Mouse (Mus musculus): ENCODE data around the gene Rab31. TPM values are rescaled to one million over a fixed set of nuclear protein-coding genes. Genes with fewer than 3 reads are reported as not detected.

Rab31 gene
- polyA plus RNA-seq, 1 experiment from 2014 or later: 28.3 TPM

DNA sequence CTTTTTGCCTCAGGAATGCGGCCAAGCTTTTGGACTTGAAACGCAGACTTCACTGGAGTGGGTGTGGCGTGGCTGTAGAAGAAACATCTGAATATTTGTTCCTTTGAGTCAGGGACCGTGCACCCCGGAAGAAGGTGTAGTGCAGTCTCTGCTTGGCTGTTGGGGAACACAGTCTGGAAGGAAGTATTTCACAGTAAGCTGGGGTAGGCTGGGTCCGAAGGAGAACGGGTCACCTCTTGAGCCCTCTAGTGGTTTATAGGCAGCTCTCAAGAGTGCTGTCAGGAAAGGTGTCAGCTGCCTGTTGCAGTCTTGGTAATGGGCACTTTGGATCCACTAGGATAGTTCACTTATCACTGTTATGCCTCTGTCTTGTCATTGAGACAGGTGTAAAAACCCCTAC, 13.7 kb upstream of the Rab31 start:
- no peaks in the 10 kb centered on the region for H3K27me3 ChIP-seq (ENCODE audit: control insufficient read depth, insufficient read depth, low read length)
- no peaks in the 10 kb centered on the region for H3K36me3 ChIP-seq (ENCODE audit: control insufficient read depth, insufficient read depth)
- no peak overlapping the region for H3K4me2 ChIP-seq (ENCODE audit: low read depth, low read length)
- 67% methylated on average over 7 of the region's 7 CpGs for WGBS
- no peak overlapping the region for H3K4me3 ChIP-seq (ENCODE audit: low read length)
- H3K9ac ChIP-seq (ENCODE audit: low read length): no peak overlapping the region
- no peaks in the 10 kb centered on the region for H3K9me3 ChIP-seq (replicated peaks; ENCODE audit: control insufficient read depth, low read length)
- H3K4me1 ChIP-seq (ENCODE audit: control insufficient read depth, insufficient read depth, low read length): peaks cover 22% of the 10 kb centered on the region
- no peak for ATAC-seq (replicated peaks; ENCODE audit: extremely low read depth, insufficient read depth, low FRiP score)
- no peak overlapping the region for H3K27ac ChIP-seq (ENCODE audit: low read length)

GRCm38 (mm10) chr17:65785707-65786106, 13.2 kb upstream of the Rab31 start:
- Histone ChIP-seq H3K4me3 (ENCODE audit: low read length) (no peak overlapping the region), H3K9ac (ENCODE audit: low read length) (no peak overlapping the region), H3K4me2 (ENCODE audit: low read depth, low read length) (no peak overlapping the region), H3K4me1 (ENCODE audit: control insufficient read depth, insufficient read depth, low read length) (peaks cover 20% of the 10 kb centered on the region), H3K27ac (ENCODE audit: low read length) (no peak overlapping the region), H3K27me3 (ENCODE audit: control insufficient read depth, insufficient read depth, low read length) (no peaks in the 10 kb centered on the region), H3K36me3 (ENCODE audit: control insufficient read depth, insufficient read depth) (no peaks in the 10 kb centered on the region), H3K9me3 (replicated peaks; ENCODE audit: control insufficient read depth, low read length) (no peaks in the 10 kb centered on the region)
- ATAC-seq (replicated peaks; ENCODE audit: extremely low read depth, insufficient read depth, low FRiP score): no peak

GRCm38 (mm10) chr17:65784610-65785140, 12.1 kb upstream of the Rab31 start:
- ATAC-seq (replicated peaks; ENCODE audit: extremely low read depth, insufficient read depth, low FRiP score): no peak
- no peaks in the 10 kb centered on the region for H3K9me3 ChIP-seq (replicated peaks; ENCODE audit: control insufficient read depth, low read length)
- peak overlapping the region; percentile 27 for H3K4me3 ChIP-seq (ENCODE audit: low read length)
- no peaks in the 10 kb centered on the region for H3K27me3 ChIP-seq (ENCODE audit: control insufficient read depth, insufficient read depth, low read length)
- peak overlapping the region; percentile 69 for H3K4me2 ChIP-seq (ENCODE audit: low read depth, low read length)
- H3K4me1 ChIP-seq (ENCODE audit: control insufficient read depth, insufficient read depth, low read length): peaks cover 20% of the 10 kb centered on the region
- H3K36me3 ChIP-seq (ENCODE audit: control insufficient read depth, insufficient read depth): no peaks in the 10 kb centered on the region
- H3K9ac ChIP-seq (ENCODE audit: low read length): peak overlapping the region; percentile 97
- WGBS: 57% methylated on average over 8 of the region's 8 CpGs
- H3K27ac ChIP-seq (ENCODE audit: low read length): 0 out of 2 replicates have a peak overlapping the region, but pooled peaks have one; percentile 24

- WGBS: under 1% methylated on average over 104 of the region's 135 CpGs
- H3K9me3 ChIP-seq (replicated peaks; ENCODE audit: control insufficient read depth, low read length): no peaks in the 10 kb centered on the region
- peak overlapping the region; percentile 86 for H3K4me3 ChIP-seq (ENCODE audit: low read length)
- peak overlapping the region; percentile 97 for H3K9ac ChIP-seq (ENCODE audit: low read length)
- H3K4me2 ChIP-seq (ENCODE audit: low read depth, low read length): peak overlapping the region; percentile 71
- peaks cover 15% of the 10 kb centered on the region for H3K4me1 ChIP-seq (ENCODE audit: control insufficient read depth, insufficient read depth, low read length)
- no peaks in the 10 kb centered on the region for H3K27me3 ChIP-seq (ENCODE audit: control insufficient read depth, insufficient read depth, low read length)
- H3K36me3 ChIP-seq (ENCODE audit: control insufficient read depth, insufficient read depth): no peaks in the 10 kb centered on the region
- peak overlapping the region; percentile 98 for H3K27ac ChIP-seq (ENCODE audit: low read length)
- ATAC-seq (replicated peaks; ENCODE audit: extremely low read depth, insufficient read depth, low FRiP score): peak; percentile 64
Measured at GRCm38 (mm10) chr17:65783182-65784161, 10.9 kb upstream of the Rab31 start.

- peak within 1 kb of the TSS; percentile 98 for H3K27ac ChIP-seq (ENCODE audit: low read length)
- peak within 1 kb of the TSS; percentile 97 for H3K9ac ChIP-seq (ENCODE audit: low read length)
- H3K4me3 ChIP-seq (ENCODE audit: low read length): peak within 1 kb of the TSS; percentile 86
- H3K4me2 ChIP-seq (ENCODE audit: low read depth, low read length): peak within 1 kb of the TSS; percentile 71
- no peaks in the 10 kb centered on the region for H3K36me3 ChIP-seq (ENCODE audit: control insufficient read depth, insufficient read depth)
- peak; percentile 84 for ATAC-seq (replicated peaks; ENCODE audit: extremely low read depth, insufficient read depth, low FRiP score)
- WGBS: under 1% methylated on average over 78 of the region's 81 CpGs
- H3K4me1 ChIP-seq (ENCODE audit: control insufficient read depth, insufficient read depth, low read length): peaks cover 12% of the 10 kb centered on the region
- H3K27me3 ChIP-seq (ENCODE audit: control insufficient read depth, insufficient read depth, low read length): no peaks in the 10 kb centered on the region
- no peaks in the 10 kb centered on the region for H3K9me3 ChIP-seq (replicated peaks; ENCODE audit: control insufficient read depth, low read length)
Measured at GRCm38 (mm10) chr17:65782551-65783141, 10.1 kb upstream of the Rab31 start, which contains the start of gene Ppp4r1. Gene Ppp4r1 (plus strand): TSS chr17:65782573.

DNA sequence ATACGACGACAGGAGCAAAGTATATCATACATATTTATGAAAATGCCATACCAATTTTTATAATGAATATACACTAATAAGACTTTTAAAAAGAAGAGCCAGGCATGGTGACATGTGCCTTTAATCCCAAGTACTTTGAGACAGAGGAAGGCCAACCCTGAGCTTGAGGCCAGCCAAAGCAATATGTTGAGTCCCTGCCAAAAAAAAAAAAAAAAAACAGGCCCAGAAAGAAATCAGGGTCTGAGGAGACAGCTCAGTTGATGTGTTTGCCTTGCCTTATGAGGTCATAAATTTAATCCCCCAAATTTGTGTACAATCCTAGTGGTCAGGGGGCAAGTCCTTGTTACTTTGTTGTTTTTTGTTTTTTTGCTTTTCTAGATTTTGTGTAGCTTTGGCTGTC, 8.4 kb upstream of the Rab31 start:
- H3K4me1 ChIP-seq (ENCODE audit: control insufficient read depth, insufficient read depth, low read length): peaks cover 8% of the 10 kb centered on the region
- no peak overlapping the region for H3K27ac ChIP-seq (ENCODE audit: low read length)
- no peaks in the 10 kb centered on the region for H3K27me3 ChIP-seq (ENCODE audit: control insufficient read depth, insufficient read depth, low read length)
- WGBS: 92% methylated on average over 2 of the region's 2 CpGs
- no peak overlapping the region for H3K4me2 ChIP-seq (ENCODE audit: low read depth, low read length)
- H3K9me3 ChIP-seq (replicated peaks; ENCODE audit: control insufficient read depth, low read length): no peaks in the 10 kb centered on the region
- no peaks in the 10 kb centered on the region for H3K36me3 ChIP-seq (ENCODE audit: control insufficient read depth, insufficient read depth)
- H3K9ac ChIP-seq (ENCODE audit: low read length): no peak overlapping the region
- H3K4me3 ChIP-seq (ENCODE audit: low read length): no peak overlapping the region
- no peak for ATAC-seq (replicated peaks; ENCODE audit: extremely low read depth, insufficient read depth, low FRiP score)

- H3K9me3 ChIP-seq (replicated peaks; ENCODE audit: control insufficient read depth, low read length): no peaks in the 10 kb centered on the region
- H3K4me1 ChIP-seq (ENCODE audit: control insufficient read depth, insufficient read depth, low read length): peaks cover 4% of the 10 kb centered on the region
- no peak overlapping the region for H3K4me2 ChIP-seq (ENCODE audit: low read depth, low read length)
- H3K27me3 ChIP-seq (ENCODE audit: control insufficient read depth, insufficient read depth, low read length): no peaks in the 10 kb centered on the region
- WGBS: 84% methylated on average over 4 of the region's 4 CpGs
- no peaks in the 10 kb centered on the region for H3K36me3 ChIP-seq (ENCODE audit: control insufficient read depth, insufficient read depth)
- ATAC-seq (replicated peaks; ENCODE audit: extremely low read depth, insufficient read depth, low FRiP score): no peak
- no peak overlapping the region for H3K9ac ChIP-seq (ENCODE audit: low read length)
- no peak overlapping the region for H3K27ac ChIP-seq (ENCODE audit: low read length)
- no peak overlapping the region for H3K4me3 ChIP-seq (ENCODE audit: low read length)
Measured at GRCm38 (mm10) chr17:65777461-65777860, 4.9 kb upstream of the Rab31 start.

- Histone ChIP-seq H3K4me1 (ENCODE audit: control insufficient read depth, insufficient read depth, low read length) (peaks cover 9% of the 10 kb centered on the region), H3K27me3 (ENCODE audit: control insufficient read depth, insufficient read depth, low read length) (no peaks in the 10 kb centered on the region), H3K4me2 (ENCODE audit: low read depth, low read length) (no peak overlapping the region), H3K9ac (ENCODE audit: low read length) (no peak overlapping the region), H3K4me3 (ENCODE audit: low read length) (no peak overlapping the region), H3K36me3 (ENCODE audit: control insufficient read depth, insufficient read depth) (no peaks in the 10 kb centered on the region), H3K9me3 (replicated peaks; ENCODE audit: control insufficient read depth, low read length) (no peaks in the 10 kb centered on the region), H3K27ac (ENCODE audit: low read length) (no peak overlapping the region)
- 89% methylated on average over 1 of the region's 1 CpGs for WGBS
- no peak for ATAC-seq (replicated peaks; ENCODE audit: extremely low read depth, insufficient read depth, low FRiP score)
Measured at GRCm38 (mm10) chr17:65776228-65776627, 3.7 kb upstream of the Rab31 start.

- Histone ChIP-seq H3K4me1 (ENCODE audit: control insufficient read depth, insufficient read depth, low read length) (peaks cover 12% of the 10 kb centered on the region), H3K4me3 (ENCODE audit: low read length) (no peak overlapping the region), H3K9ac (ENCODE audit: low read length) (no peak overlapping the region), H3K27me3 (ENCODE audit: control insufficient read depth, insufficient read depth, low read length) (no peaks in the 10 kb centered on the region), H3K27ac (ENCODE audit: low read length) (no peak overlapping the region), H3K9me3 (replicated peaks; ENCODE audit: control insufficient read depth, low read length) (no peaks in the 10 kb centered on the region), H3K4me2 (ENCODE audit: low read depth, low read length) (no peak overlapping the region), H3K36me3 (ENCODE audit: control insufficient read depth, insufficient read depth) (no peaks in the 10 kb centered on the region)
- 48% methylated on average over 7 of the region's 7 CpGs for WGBS
- ATAC-seq (replicated peaks; ENCODE audit: extremely low read depth, insufficient read depth, low FRiP score): no peak
Measured at GRCm38 (mm10) chr17:65774439-65774838, 1.9 kb upstream of the Rab31 start.

Data from heart, embryonic 16.5 days (tissue).